Mouse (Mus musculus) Patski (cell line): Measurements from ENCODE around the gene Slc25a18. TPM values are rescaled to one million over a fixed set of nuclear protein-coding genes. Genes with fewer than 3 reads are reported as not detected.
A peak's percentile ranks its signal among the peaks of the same experiment; 100 is the strongest.
"Not testable (repeated sequence)": the region's sequence is repeated elsewhere in the genome, so short reads cannot be mapped to it uniquely, and the experiment has no call there.

Source experiments
- ATAC-seq: fragments of 100-300 bp; one replicate; pipeline ENCODE4 v1.8.0; 2021
- CTCF ChIA-PET: fragments of 350-600 bp; sonication (Branson Sonifier 250); formaldehyde crosslinking; loops from one replicate; lab custom pipeline; 2022; ENCODE audit warnings: inconsistent platforms; lab: Charles Lee
- POLR2A ChIA-PET: fragments of 350-600 bp; sonication (Branson Sonifier 250); formaldehyde crosslinking; loops from one replicate; lab custom pipeline; 2022; ENCODE audit warnings: antibody characterized with exemption, inconsistent platforms; lab: Charles Lee
- DNase-seq: peaks from one replicate; pipeline ENCODE4 v3.0.0-alpha.2; 2011; ENCODE audit warnings: low read depth, low spot score
- H3K27me3 ChIP-seq: fragments of 371-371 bp; one replicate; pipeline ENCODE4 v1.5.1; 2021
- CTCF ChIP-seq: fragments of 100-300 bp; IDR thresholded peaks from one replicate; pipeline ENCODE4 v1.5.1; 2021
- in situ Hi-C: fragments of 300-500 bp; cut with MboI; formaldehyde crosslinking; loops from 3 replicates; pipeline ENCODE4 v1.11.1; 2018; ENCODE audit warnings: low pct_unique_long_range_greater_than_20kb, mixed read lengths
- polyA plus RNA-seq: library from polyadenylated mRNA; unstranded; gene quantifications from one replicate; pipeline ENCODE4 v1.2.3, GENCODE M21; 2021

Slc25a18 gene
- polyA plus RNA-seq, 1 experiment from 2014 or later = 0.19 TPM

- TF ChIP-seq CTCF = no peak
- in situ Hi-C loops = no loop called here
- ATAC-seq (no peak), DNase-seq (no peak)
- no peaks in the 10 kb centered on the region for H3K27me3 ChIP-seq
- ChIA-PET POLR2A (no interaction called here), CTCF (interaction anchor here (1.5 kb wide), 1 partner anchor 16 kb away, joined by 3 read pairs; no protein-coding TSS in a partner anchor)
These were observed 22.2 kb downstream of the Slc25a18 start for GRCm38 (mm10) chr6:120795422-120796086.

DNA sequence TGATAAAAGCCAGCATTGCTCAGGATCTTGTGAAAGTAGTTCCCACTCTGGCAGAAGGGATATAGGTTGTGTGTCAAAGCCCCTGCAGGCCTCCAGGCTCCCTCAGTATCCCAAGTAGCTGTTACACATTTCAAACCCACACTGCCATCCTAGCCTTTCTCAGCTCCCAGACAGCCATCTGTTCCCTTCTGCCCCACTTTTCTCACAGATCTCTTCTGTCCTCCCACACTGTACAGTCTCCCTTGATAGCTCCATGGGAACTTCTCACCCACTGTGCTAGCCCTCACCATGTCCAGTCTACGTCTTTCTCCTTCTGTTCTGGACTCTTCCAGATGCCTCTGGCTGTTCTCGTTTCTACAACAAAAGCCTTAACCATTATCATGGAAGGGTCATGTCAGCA is 22.7 kb downstream of the Slc25a18 start:
- ChIA-PET POLR2A (interaction anchor here (1.3 kb wide), 1 partner anchor 16 kb away, joined by 3 read pairs; no protein-coding TSS in a partner anchor), CTCF (interaction anchor here (1.5 kb wide), 1 partner anchor 16 kb away, joined by 3 read pairs; no protein-coding TSS in a partner anchor)
- H3K27me3 ChIP-seq = no peaks in the 10 kb centered on the region
- in situ Hi-C loops = no loop called here
- no peak for DNase-seq
- ATAC-seq = no peak
- TF ChIP-seq CTCF = no peak

DNA sequence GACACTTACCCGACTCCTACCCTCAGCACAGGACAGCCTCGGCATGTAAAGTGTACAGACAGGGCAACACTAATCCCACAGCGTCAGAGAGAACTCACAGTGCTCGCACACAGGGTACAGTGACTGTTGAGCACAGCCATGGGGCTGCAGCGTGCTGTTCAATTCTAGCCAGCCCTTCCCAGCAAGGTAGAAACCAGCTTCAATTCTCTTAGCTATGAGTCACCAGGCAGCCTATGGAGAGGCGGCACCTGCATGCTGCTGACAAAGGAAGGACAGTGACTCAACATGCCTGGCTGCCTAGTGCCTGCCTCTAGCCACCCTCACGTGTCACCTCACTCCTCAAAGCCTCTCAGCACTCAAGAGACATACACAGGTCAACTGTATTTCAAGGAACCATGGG is 24.6 kb downstream of the Slc25a18 start:
- DNase-seq = no peak
- ChIA-PET POLR2A (no interaction called here), CTCF (no interaction called here)
- in situ Hi-C loops = no loop called here
- TF ChIP-seq CTCF = no peak
- ATAC-seq = peak; percentile 27
- no peaks in the 10 kb centered on the region for H3K27me3 ChIP-seq

GRCm38 (mm10) chr6:120798905-120799304 is 25.5 kb downstream of the Slc25a18 start:
- ChIA-PET POLR2A (interaction anchor here (0.6 kb wide), 1 partner anchor 266 kb away, joined by 3 read pairs; no protein-coding TSS in a partner anchor), CTCF (interaction anchor here (1.8 kb wide), 1 partner anchor 9 kb away, joined by 5 read pairs; no protein-coding TSS in a partner anchor)
- no peak for DNase-seq
- no peaks in the 10 kb centered on the region for H3K27me3 ChIP-seq
- in situ Hi-C loops = no loop called here
- ATAC-seq = no peak
- TF ChIP-seq CTCF = no peak

- POLR2A ChIA-PET = interaction anchor here (0.6 kb wide), 1 partner anchor 267 kb away, joined by 3 read pairs; no protein-coding TSS in a partner anchor
- CTCF ChIA-PET = interaction anchor here (1.8 kb wide), 1 partner anchor 9 kb away, joined by 5 read pairs; no protein-coding TSS in a partner anchor
- H3K27me3 ChIP-seq = no peaks in the 10 kb centered on the region
- DNase-seq (peak; percentile 91), ATAC-seq (peak; percentile 86)
- in situ Hi-C loops = no loop called here
- no peak for TF ChIP-seq CTCF
These were observed 26.2 kb downstream of the Slc25a18 start for GRCm38 (mm10) chr6:120799581-120800041.

- no peaks in the 10 kb centered on the region for H3K27me3 ChIP-seq
- no peak for TF ChIP-seq CTCF
- ChIA-PET POLR2A (interaction anchor here (1.8 kb wide), 1 partner anchor 12 kb away, joined by 6 read pairs; no protein-coding TSS in a partner anchor), CTCF (no interaction called here)
- in situ Hi-C loops = no loop called here
- DNase-seq (no peak), ATAC-seq (no peak)
These were observed 33.8 kb downstream of the Slc25a18 start for GRCm38 (mm10) chr6:120806999-120807737.

- DNase-seq = no peak
- no peaks in the 10 kb centered on the region for H3K27me3 ChIP-seq
- no peak for TF ChIP-seq CTCF
- CTCF ChIA-PET = no interaction called here
- in situ Hi-C loops = no loop called here
- POLR2A ChIA-PET = interaction anchor here (1.8 kb wide), 1 partner anchor 11 kb away, joined by 6 read pairs; no protein-coding TSS in a partner anchor
- no peak for ATAC-seq
These were observed 34.3 kb downstream of the Slc25a18 start for GRCm38 (mm10) chr6:120807738-120808081.

DNA sequence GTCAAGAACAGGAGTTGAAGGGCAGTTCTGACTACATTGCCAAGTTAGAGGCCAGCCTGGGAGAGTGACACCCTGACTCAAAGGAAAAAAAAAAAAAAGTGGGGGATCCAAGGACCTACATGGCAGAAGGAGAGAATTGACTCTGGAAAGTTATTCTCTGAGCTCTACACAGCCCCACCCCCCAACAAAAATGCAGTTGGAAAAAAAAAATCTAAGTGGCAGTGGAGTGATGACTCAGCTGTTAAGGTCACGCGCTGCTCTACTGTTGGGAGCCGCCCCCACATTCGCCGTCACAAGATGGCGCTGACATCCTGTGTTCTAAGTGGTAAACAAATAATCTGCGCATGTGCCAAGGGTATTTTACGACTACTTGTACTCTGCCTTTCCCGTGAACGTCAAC is 38.6 kb downstream of the Slc25a18 start:
- in situ Hi-C loops, ATAC-seq, DNase-seq, H3K27me3 ChIP-seq: not testable (repeated sequence)
- ChIA-PET POLR2A (interaction anchor here (0.6 kb wide), 1 partner anchor 11 kb away, joined by 3 read pairs; no protein-coding TSS in a partner anchor), CTCF (interaction anchor here (2.4 kb wide), 1 partner anchor 9 kb away, joined by 10 read pairs; the partner anchor contains the start of gene Atp6v1e1)

DNA sequence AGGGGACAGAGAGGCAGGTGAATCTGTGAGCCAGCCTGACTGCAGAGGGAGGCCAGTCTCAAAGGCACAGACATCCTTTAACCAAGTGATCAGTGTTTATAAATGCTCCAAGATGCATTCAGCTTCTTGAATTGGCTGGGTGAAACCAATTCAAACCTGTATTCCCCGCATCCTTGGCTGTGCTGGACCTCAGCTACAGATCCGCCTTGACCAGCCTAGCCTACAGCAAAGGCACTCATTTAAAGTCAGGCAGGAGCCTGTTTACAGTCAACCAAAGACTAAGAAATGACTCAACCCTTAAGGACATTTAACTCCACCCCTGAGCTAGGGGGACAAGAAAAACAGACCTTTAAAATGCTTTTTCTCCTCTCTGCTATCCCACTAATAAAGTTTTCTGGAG is 45.9 kb downstream of the Slc25a18 start:
- ATAC-seq (no peak), DNase-seq (no peak)
- TF ChIP-seq CTCF = no peak
- CTCF ChIA-PET = interaction anchor here (1.0 to 4.1 kb wide), 2 partner anchors 9 to 13 kb away, joined by 3 to 10 read pairs; no protein-coding TSS in a partner anchor
- POLR2A ChIA-PET = interaction anchor here (1.0 to 1.6 kb wide), 2 partner anchors 9 to 12 kb away, joined by 3 to 6 read pairs; no protein-coding TSS in a partner anchor
- H3K27me3 ChIP-seq = no peaks in the 10 kb centered on the region
- in situ Hi-C loops = no loop called here

DNA sequence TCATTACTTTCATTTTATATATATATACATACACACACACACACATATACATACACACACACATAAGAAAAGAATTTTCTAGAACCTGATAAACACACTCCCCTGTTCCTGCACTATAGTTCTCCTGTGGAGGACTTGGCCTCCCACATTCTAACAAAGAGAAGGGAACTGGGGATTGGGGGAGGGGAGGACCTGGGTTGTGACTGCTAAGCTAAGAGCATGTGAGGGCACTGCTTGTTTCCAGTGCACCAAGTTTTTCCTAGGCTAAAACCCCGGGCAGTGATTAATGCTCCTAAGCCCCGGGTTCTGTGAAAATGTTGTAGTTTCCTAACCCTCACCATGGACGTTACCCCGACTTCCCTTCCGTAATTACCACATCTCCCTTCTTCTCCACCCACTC is 46.8 kb downstream of the Slc25a18 start:
- ChIA-PET CTCF (interaction anchor here (4.1 kb wide), 1 partner anchor 9 kb away, joined by 10 read pairs; no protein-coding TSS in a partner anchor), POLR2A (no interaction called here)
- DNase-seq = no peak
- TF ChIP-seq CTCF = no peak
- no peak for ATAC-seq
- in situ Hi-C loops = no loop called here
- no peaks in the 10 kb centered on the region for H3K27me3 ChIP-seq
